In genomic region chr2:102763991-102764390, GRCm38 (mm10) we compare ENCODE assay signal across 15 mouse cellular contexts.
"Had no signal": no experiment of that assay in that cellular context is flagged by ENCODE, and none has a peak within 500 bp of the region (broad histone marks: within the 10 kb centered on the region; RNA-seq: fewer than 3 reads in every experiment).

No protein-coding gene starts in this region.

- H3K4me3 ChIP-seq: neural tube, embryonic 15.5 days; stomach, embryonic 15.5 days had no signal

- DNase-seq: retina, postnatal 1 day; right cerebral cortex, adult 18-20 months; right cerebral cortex, postnatal 14 days; right cerebral cortex, postnatal 25 days; right cerebral cortex, postnatal 4 days; spleen, adult 18-20 months; thymus, adult 18-20 months; thymus, adult 2 months; thymus, postnatal 14 days; thymus, postnatal 25 days; thymus, postnatal 36 days; thymus, postnatal 4 days had no signal

- H3K9me3 ChIP-seq: neural tube, embryonic 15.5 days; stomach, embryonic 15.5 days had no signal

- H3K9ac ChIP-seq: neural tube, embryonic 15.5 days; stomach, embryonic 15.5 days had no signal

- H3K27me3 ChIP-seq: neural tube, embryonic 15.5 days; stomach, embryonic 15.5 days had no signal

- H3K27ac ChIP-seq: neural tube, embryonic 15.5 days; stomach, embryonic 15.5 days; stomach, postnatal 0 days had no signal

- H3K4me1 ChIP-seq: neural tube, embryonic 15.5 days; stomach, embryonic 15.5 days had no signal

- H3K36me3 ChIP-seq: stomach, embryonic 15.5 days had no signal

- H3K4me2 ChIP-seq: neural tube, embryonic 15.5 days; stomach, embryonic 15.5 days had no signal
